ENCODE assay signal across 29 mouse cellular contexts in the genomic region with DNA sequence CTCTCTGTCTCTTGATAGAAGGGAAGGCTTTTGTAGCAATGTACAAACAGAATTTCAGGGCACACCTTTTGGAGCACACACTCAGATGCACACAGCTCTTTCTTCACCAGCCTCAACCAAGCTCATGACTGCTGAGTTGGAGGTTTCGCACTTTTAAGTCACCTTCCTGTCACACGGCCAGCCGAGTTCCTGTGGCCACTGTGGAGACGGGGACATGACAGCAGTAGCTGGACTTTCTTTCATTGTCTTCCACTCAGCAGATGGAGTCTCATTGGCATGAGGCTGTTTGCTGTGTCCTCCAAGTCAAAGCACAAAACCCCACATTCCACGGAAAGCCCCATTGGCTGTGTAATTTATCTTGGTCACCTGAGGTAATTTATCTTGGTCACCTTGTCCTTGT. TPM values are rescaled to one million over a fixed set of nuclear protein-coding genes. Genes with fewer than 3 reads are reported as not detected.
"Had no signal": no experiment of that assay in that cellular context is flagged by ENCODE, and none has a peak within 500 bp of the region (broad histone marks: within the 10 kb centered on the region; RNA-seq: fewer than 3 reads in every experiment).

No protein-coding gene starts in this region.

- H3K27ac ChIP-seq: liver, embryonic 15.5 days; lung, embryonic 15.5 days; midbrain, embryonic 10.5 days; midbrain, embryonic 12.5 days; neural tube, embryonic 13.5 days; neural tube, embryonic 15.5 days; stomach, embryonic 15.5 days; stomach, postnatal 0 days had no signal

- DNase-seq: liver, postnatal 0 days; lung, adult 2 months; lung, postnatal 14 days; lung, postnatal 36 days; midbrain, embryonic 14.5 days; retina, postnatal 1 day; right cerebral cortex, adult 18-20 months; right cerebral cortex, postnatal 25 days; right cerebral cortex, postnatal 4 days; thymus, adult 2 months; thymus, postnatal 25 days; thymus, postnatal 4 days had no signal

- H3K4me3 ChIP-seq: liver, embryonic 15.5 days; lung, embryonic 15.5 days; midbrain, embryonic 10.5 days; midbrain, embryonic 12.5 days; myocyte; neural tube, embryonic 13.5 days; neural tube, embryonic 15.5 days; stomach, embryonic 15.5 days had no signal

- H3K36me3 ChIP-seq: liver, embryonic 15.5 days; lung, embryonic 15.5 days; midbrain, embryonic 10.5 days; midbrain, embryonic 12.5 days; neural tube, embryonic 13.5 days; neural tube, embryonic 15.5 days; stomach, embryonic 15.5 days had no signal

- H3K27me3 ChIP-seq: liver, embryonic 15.5 days; lung, embryonic 15.5 days; midbrain, embryonic 12.5 days; neural tube, embryonic 15.5 days; stomach, embryonic 15.5 days had no signal

RNA-seq across cellular contexts. Expression of a gene that starts 24.5 kb away (rescaled TPM):
- total RNA-seq: megakaryocyte, adult 5-6 weeks; megakaryocyte-erythroid progenitor cell, adult 5-6 weeks had no signal
- polyA plus RNA-seq: liver, embryonic 15.5 days; liver, postnatal 0 days; lung, adult 2 months; lung, embryonic 15.5 days; lung, postnatal 0 days; midbrain, embryonic 10.5 days; midbrain, embryonic 12.5 days; midbrain, embryonic 14.5 days; midbrain, embryonic 16.5 days; myocyte; neural tube, embryonic 11.5 days; neural tube, embryonic 13.5 days; neural tube, embryonic 15.5 days; spleen, adult 2 months; stomach, embryonic 15.5 days; stomach, postnatal 0 days; testis, adult 2 months; urinary bladder, adult 2 months had no signal

RNA-seq across cellular contexts. Expression of a gene that starts 25.2 kb away (rescaled TPM):
- total RNA-seq: megakaryocyte-erythroid progenitor cell, adult 5-6 weeks had no signal

RNA-seq across cellular contexts. Expression of a gene that starts 36.4 kb away (rescaled TPM):
- total RNA-seq: megakaryocyte, adult 5-6 weeks; megakaryocyte-erythroid progenitor cell, adult 5-6 weeks had no signal
- polyA plus RNA-seq: liver, embryonic 15.5 days; liver, postnatal 0 days; lung, adult 2 months; lung, embryonic 15.5 days; lung, postnatal 0 days; midbrain, embryonic 10.5 days; midbrain, embryonic 12.5 days; midbrain, embryonic 14.5 days; midbrain, embryonic 16.5 days; myocyte; neural tube, embryonic 11.5 days; neural tube, embryonic 13.5 days; neural tube, embryonic 15.5 days; stomach, embryonic 15.5 days; stomach, postnatal 0 days; testis, adult 2 months; urinary bladder, adult 2 months had no signal
